Mouse (Mus musculus): Measurements from ENCODE around the gene Msrb3. TPM values are rescaled to one million over a fixed set of nuclear protein-coding genes. Genes with fewer than 3 reads are reported as not detected.

The Msrb3 gene
- polyA plus RNA-seq, 1 experiment = 28.9 TPM

- Histone ChIP-seq H3K4me1 (ENCODE audit: control insufficient read depth, insufficient read depth, insufficient read length, low read length) (0 out of 2 replicates have a peak, but pooled peaks cover 2% of the 10 kb centered on the region), H3K27ac (replicated peaks; ENCODE audit: low read depth, low read length) (no peak overlapping the region), H3K4me3 (ENCODE audit: insufficient read depth, low read depth, low read length) (no peak overlapping the region)
These were observed 44.6 kb downstream of the Msrb3 start for GRCm38 (mm10) chr10:120854329-120854728.

- Histone ChIP-seq H3K4me3 (ENCODE audit: insufficient read depth, low read depth, low read length) (no peak overlapping the region), H3K4me1 (ENCODE audit: control insufficient read depth, insufficient read depth, insufficient read length, low read length) (0 out of 2 replicates have a peak, but pooled peaks cover 2% of the 10 kb centered on the region), H3K27ac (replicated peaks; ENCODE audit: low read depth, low read length) (no peak overlapping the region)
These were observed 45.1 kb downstream of the Msrb3 start for GRCm38 (mm10) chr10:120853816-120854215.

GRCm38 (mm10) chr10:120851196-120851781, 47.6 kb downstream of the Msrb3 start:
- no peak overlapping the region for H3K27ac ChIP-seq (replicated peaks; ENCODE audit: low read depth, low read length)
- no peak overlapping the region for H3K4me3 ChIP-seq (ENCODE audit: insufficient read depth, low read depth, low read length)
- H3K4me1 ChIP-seq (ENCODE audit: control insufficient read depth, insufficient read depth, insufficient read length, low read length) = 0 out of 2 replicates have a peak, but pooled peaks cover 2% of the 10 kb centered on the region

- Histone ChIP-seq H3K27ac (replicated peaks; ENCODE audit: low read depth, low read length) (no peak overlapping the region), H3K4me3 (ENCODE audit: insufficient read depth, low read depth, low read length) (no peak overlapping the region), H3K4me1 (ENCODE audit: control insufficient read depth, insufficient read depth, insufficient read length, low read length) (0 out of 2 replicates have a peak, but pooled peaks cover 2% of the 10 kb centered on the region)
These were observed 48.3 kb downstream of the Msrb3 start for GRCm38 (mm10) chr10:120850391-120851195.

GRCm38 (mm10) chr10:120848677-120849076, 50.2 kb downstream of the Msrb3 start:
- Histone ChIP-seq H3K4me1 (ENCODE audit: control insufficient read depth, insufficient read depth, insufficient read length, low read length) (0 out of 2 replicates have a peak, but pooled peaks cover 2% of the 10 kb centered on the region), H3K4me3 (ENCODE audit: insufficient read depth, low read depth, low read length) (no peak overlapping the region), H3K27ac (replicated peaks; ENCODE audit: low read depth, low read length) (no peak overlapping the region)

- H3K27ac ChIP-seq (replicated peaks; ENCODE audit: low read depth, low read length) = no peak overlapping the region
- no peak overlapping the region for H3K4me3 ChIP-seq (ENCODE audit: insufficient read depth, low read depth, low read length)
- 0 out of 2 replicates have a peak, but pooled peaks cover 2% of the 10 kb centered on the region for H3K4me1 ChIP-seq (ENCODE audit: control insufficient read depth, insufficient read depth, insufficient read length, low read length)
These were observed 51.1 kb downstream of the Msrb3 start for GRCm38 (mm10) chr10:120847785-120848184.

GRCm38 (mm10) chr10:120839966-120840365, 58.9 kb downstream of the Msrb3 start:
- no peak overlapping the region for H3K27ac ChIP-seq (replicated peaks; ENCODE audit: low read depth, low read length)
- no peaks in the 10 kb centered on the region for H3K4me1 ChIP-seq (ENCODE audit: control insufficient read depth, insufficient read depth, insufficient read length, low read length)
- no peak overlapping the region for H3K4me3 ChIP-seq (ENCODE audit: insufficient read depth, low read depth, low read length)

GRCm38 (mm10) chr10:120834531-120834930, 64.4 kb downstream of the Msrb3 start:
- no peaks in the 10 kb centered on the region for H3K4me1 ChIP-seq (ENCODE audit: control insufficient read depth, insufficient read depth, insufficient read length, low read length)
- H3K27ac ChIP-seq (replicated peaks; ENCODE audit: low read depth, low read length) = no peak overlapping the region
- H3K4me3 ChIP-seq (ENCODE audit: insufficient read depth, low read depth, low read length) = no peak overlapping the region

GRCm38 (mm10) chr10:120833836-120834235, 65.1 kb downstream of the Msrb3 start:
- no peak overlapping the region for H3K27ac ChIP-seq (replicated peaks; ENCODE audit: low read depth, low read length)
- no peaks in the 10 kb centered on the region for H3K4me1 ChIP-seq (ENCODE audit: control insufficient read depth, insufficient read depth, insufficient read length, low read length)
- no peak overlapping the region for H3K4me3 ChIP-seq (ENCODE audit: insufficient read depth, low read depth, low read length)

GRCm38 (mm10) chr10:120827761-120828160, 71.1 kb downstream of the Msrb3 start:
- Histone ChIP-seq H3K27ac (replicated peaks; ENCODE audit: low read depth, low read length) (no peak overlapping the region), H3K4me1 (ENCODE audit: control insufficient read depth, insufficient read depth, insufficient read length, low read length) (no peaks in the 10 kb centered on the region), H3K4me3 (ENCODE audit: insufficient read depth, low read depth, low read length) (no peak overlapping the region)

- no peak overlapping the region for H3K4me3 ChIP-seq (ENCODE audit: insufficient read depth, low read depth, low read length)
- H3K27ac ChIP-seq (replicated peaks; ENCODE audit: low read depth, low read length) = no peak overlapping the region
- H3K4me1 ChIP-seq (ENCODE audit: control insufficient read depth, insufficient read depth, insufficient read length, low read length) = no peaks in the 10 kb centered on the region
These were observed 71.9 kb downstream of the Msrb3 start for GRCm38 (mm10) chr10:120826795-120827669.

- Histone ChIP-seq H3K4me1 (ENCODE audit: control insufficient read depth, insufficient read depth, insufficient read length, low read length) (no peaks in the 10 kb centered on the region), H3K27ac (replicated peaks; ENCODE audit: low read depth, low read length) (no peak overlapping the region), H3K4me3 (ENCODE audit: insufficient read depth, low read depth, low read length) (no peak overlapping the region)
These were observed 72.5 kb downstream of the Msrb3 start for GRCm38 (mm10) chr10:120826381-120826780.

GRCm38 (mm10) chr10:120825594-120825993, 73.3 kb downstream of the Msrb3 start:
- no peak overlapping the region for H3K27ac ChIP-seq (replicated peaks; ENCODE audit: low read depth, low read length)
- H3K4me3 ChIP-seq (ENCODE audit: insufficient read depth, low read depth, low read length) = no peak overlapping the region
- H3K4me1 ChIP-seq (ENCODE audit: control insufficient read depth, insufficient read depth, insufficient read length, low read length) = no peaks in the 10 kb centered on the region

GRCm38 (mm10) chr10:120821491-120822358, 77.2 kb downstream of the Msrb3 start:
- Histone ChIP-seq H3K4me1 (ENCODE audit: control insufficient read depth, insufficient read depth, insufficient read length, low read length) (no peaks in the 10 kb centered on the region), H3K27ac (replicated peaks; ENCODE audit: low read depth, low read length) (no peak overlapping the region), H3K4me3 (ENCODE audit: insufficient read depth, low read depth, low read length) (no peak overlapping the region)

Measured in brown adipose tissue, adult 24 weeks (tissue).